Comparison of ENCODE assay signal across 9 mouse cellular contexts in genomic region chr1:73743737-73744554, GRCm38 (mm10).
DNase-seq lines count a peak whose midpoint lies in the region; ATAC-seq and TF ChIP-seq lines count a peak whose summit lies in the region.
"Had no signal": no experiment of that assay in that cellular context is flagged by ENCODE, and none has a peak within 500 bp of the region (broad histone marks: within the 10 kb centered on the region; RNA-seq: fewer than 3 reads in every experiment).

No protein-coding gene starts in this region.

- no peak overlapping the region for H3K4me3 ChIP-seq in hindbrain, postnatal 0 days (ENCODE audit: low read length)
- no peak overlapping the region for H3K4me3 ChIP-seq in midbrain, embryonic 16.5 days (ENCODE audit: low read depth, low read length)
- H3K4me3 ChIP-seq: limb, embryonic 15.5 days had no signal

- peak overlapping the region; percentile 48; the same call in 1 of the 2 replicates for H3K27ac ChIP-seq in hindbrain, postnatal 0 days
- H3K27ac ChIP-seq in midbrain, embryonic 16.5 days (ENCODE audit: low read length), result peak overlapping the region; percentile 55

- TF ChIP-seq POLR2A in brain, embryonic 14.5 days (IDR thresholded peaks at IDR 0.05; ENCODE audit: borderline replicate concordance, extremely low read depth, insufficient read depth, insufficient read length, poor library complexity, severe bottlenecking), result no peak

- WGBS in hindbrain, postnatal 0 days, result 22% methylated on average over 6 of the region's 6 CpGs
- 15% methylated on average over 6 of the region's 6 CpGs for WGBS in midbrain, embryonic 16.5 days

- no peaks in the 10 kb centered on the region for H3K4me1 ChIP-seq in hindbrain, postnatal 0 days (ENCODE audit: insufficient read depth, low read length)
- peaks cover 8% of the 10 kb centered on the region for H3K4me1 ChIP-seq in midbrain, embryonic 16.5 days (ENCODE audit: control insufficient read depth, insufficient read depth, low read length)

- DNase-seq in brain, embryonic 14.5 days (ENCODE audit: low read depth), result peak; percentile 83
- DNase-seq in embryo, embryonic 11 days, result peak; percentile 61
- peak; percentile 37 for DNase-seq in hindbrain, postnatal 0 days (ENCODE audit: low spot score)
- no peak for DNase-seq in layer of hippocampus, adult 18-20 months (ENCODE audit: low spot score in 2 of 2)
- DNase-seq in spleen, postnatal 14 days (ENCODE audit: low spot score in 2 of 2), result no peak
- DNase-seq in adrenal gland, postnatal 36 days, result no peak
- DNase-seq: spleen, adult 18-20 months had no signal

- no peak for TF ChIP-seq CTCF in brain, embryonic 14.5 days (IDR thresholded peaks at IDR 0.05; ENCODE audit: borderline replicate concordance, extremely low read depth, insufficient read depth, insufficient read length)
- TF ChIP-seq CTCF in hindbrain, postnatal 0 days (IDR thresholded peaks at IDR 0.05; ENCODE audit: low read depth), result no peak

- no peaks in the 10 kb centered on the region for H3K9me3 ChIP-seq in hindbrain, postnatal 0 days (ENCODE audit: low read length)
- H3K9me3 ChIP-seq in midbrain, embryonic 16.5 days (replicated peaks; ENCODE audit: control insufficient read depth, low read length, poor library complexity, severe bottlenecking), result no peaks in the 10 kb centered on the region
- H3K9me3 ChIP-seq: limb, embryonic 15.5 days had no signal

- ATAC-seq in hindbrain, postnatal 0 days, result peak; percentile 88
- peak; percentile 80 for ATAC-seq in midbrain, embryonic 16.5 days

- no peak overlapping the region for H3K4me2 ChIP-seq in hindbrain, postnatal 0 days (ENCODE audit: low read depth, low read length)
- H3K4me2 ChIP-seq in midbrain, embryonic 16.5 days (ENCODE audit: low read length), result no peak overlapping the region
- H3K4me2 ChIP-seq: limb, embryonic 15.5 days had no signal

- no peaks in the 10 kb centered on the region for H3K27me3 ChIP-seq in hindbrain, postnatal 0 days (ENCODE audit: insufficient read depth, low read length)
- no peaks in the 10 kb centered on the region for H3K27me3 ChIP-seq in midbrain, embryonic 16.5 days (ENCODE audit: control insufficient read depth, insufficient read depth, low read depth, low read length)
- H3K27me3 ChIP-seq: limb, embryonic 15.5 days had no signal

- H3K36me3 ChIP-seq in hindbrain, postnatal 0 days (ENCODE audit: insufficient read depth, low read length), result no peaks in the 10 kb centered on the region
- no peaks in the 10 kb centered on the region for H3K36me3 ChIP-seq in midbrain, embryonic 16.5 days (ENCODE audit: control insufficient read depth, insufficient read depth, low read length)
- H3K36me3 ChIP-seq: limb, embryonic 15.5 days had no signal

- no peak overlapping the region for H3K9ac ChIP-seq in hindbrain, postnatal 0 days (replicated peaks; ENCODE audit: low read length)
- 0 out of 2 replicates have a peak overlapping the region, but pooled peaks have one; percentile 10 for H3K9ac ChIP-seq in midbrain, embryonic 16.5 days (ENCODE audit: low read depth, low read length)
- H3K9ac ChIP-seq: limb, embryonic 15.5 days had no signal

Comparison
In these comparisons a context has a peak if more than half of its experiments do, and no peak if none do; other contexts are left out.
1. DNase-seq: peak in brain, embryonic 14.5 days (single experiment), embryo, embryonic 11 days (single experiment) and hindbrain, postnatal 0 days (single experiment); none in layer of hippocampus, adult 18-20 months (0 of 2), spleen, postnatal 14 days (0 of 2) and adrenal gland, postnatal 36 days (0 of 2).